Mouse (Mus musculus) midbrain, embryonic 11.5 days (tissue): ENCODE results near the gene Gpbp1. TPM values are rescaled to one million over a fixed set of nuclear protein-coding genes. Genes with fewer than 3 reads are reported as not detected.
A peak's percentile ranks its signal among the peaks of the same experiment; 100 is the strongest.

Experiments used
- ATAC-seq: fragments of 200-750 bp; cut with Nextera tagmentation; 2 replicates; pipeline ENCODE4 v1.8.0; 2017; ENCODE audit warnings: moderate TSS enrichment, moderate library complexity; ENCODE audit not compliant: low FRiP score
- DNase-seq: peaks from one replicate; pipeline ENCODE4 v3.0.0; 2015; ENCODE audit warnings: low spot score; ENCODE audit errors: missing footprints
- H3K27ac ChIP-seq: fragments of 300-500 bp; sonication (generic); 2 replicates; pipeline ENCODE4 v1.5.1; 2014; ENCODE audit warnings: low read depth, low read length
- H3K27me3 ChIP-seq: fragments of 300-500 bp; sonication (generic); 2 replicates; pipeline ENCODE4 v1.6.1; 2014; ENCODE audit warnings: mild to moderate bottlenecking, low read length, moderate library complexity, mixed read lengths; ENCODE audit not compliant: control insufficient read depth, insufficient read depth
- H3K36me3 ChIP-seq: fragments of 300-500 bp; sonication (generic); 2 replicates; pipeline ENCODE4 v1.6.1; 2014; ENCODE audit warnings: mild to moderate bottlenecking, low read length, moderate library complexity, mixed read lengths; ENCODE audit not compliant: control insufficient read depth, insufficient read depth
- H3K4me1 ChIP-seq: fragments of 300-500 bp; sonication (generic); 2 replicates; pipeline ENCODE4 v1.6.1; 2014; ENCODE audit warnings: low read length; ENCODE audit not compliant: control insufficient read depth, insufficient read depth
- H3K4me2 ChIP-seq: fragments of 300-500 bp; sonication (generic); 2 replicates; pipeline ENCODE4 v1.6.1; 2014; ENCODE audit warnings: mild to moderate bottlenecking, moderate library complexity
- H3K4me3 ChIP-seq: fragments of 300-500 bp; sonication (generic); 2 replicates; pipeline ENCODE4 v1.5.1; 2014; ENCODE audit warnings: low read depth, low read length
- H3K9ac ChIP-seq: fragments of 300-500 bp; sonication (generic); 2 replicates; pipeline ENCODE4 v1.6.1; 2014; ENCODE audit warnings: low read length
- H3K9me3 ChIP-seq: fragments of 300-500 bp; sonication (generic); 2 replicates; pipeline ENCODE4 v1.6.1; 2016; ENCODE audit warnings: low read length; ENCODE audit not compliant: control insufficient read depth
- WGBS: fragments of 180-500 bp; shearing (Covaris S2); extraction: QIAGEN DNeasy Blood & Tissue Kit; methylation state at CpG from one replicate; pipeline ENCODE4 v1.1.7; 2014; 5-methylcytosine and 5-hydroxymethylcytosine counted together
- polyA plus RNA-seq: library from polyadenylated mRNA; unstranded; fragments of >200 nt; fragmentation: Nextera tagmentation; extraction: Ambion mirVana; gene quantifications from 2 replicates; pipeline ENCODE4 v1.2.1, GENCODE M21; 2014

Gpbp1 gene
- polyA plus RNA-seq, 1 experiment from 2014 or later = 153 TPM

- Histone ChIP-seq H3K9me3 (no peaks in the 10 kb centered on the region), H3K4me1 (no peaks in the 10 kb centered on the region), H3K36me3 (no peaks in the 10 kb centered on the region), H3K9ac (no peak overlapping the region), H3K4me3 (no peak overlapping the region), H3K27ac (no peak overlapping the region), H3K4me2 (no peak overlapping the region), H3K27me3 (no peaks in the 10 kb centered on the region)
- DNase-seq (no peak), ATAC-seq (no peak)
- WGBS = 68% methylated on average over 2 of the region's 2 CpGs
These were observed 71.8 kb downstream of the Gpbp1 start for GRCm38 (mm10) chr13:111418087-111418486.

DNA sequence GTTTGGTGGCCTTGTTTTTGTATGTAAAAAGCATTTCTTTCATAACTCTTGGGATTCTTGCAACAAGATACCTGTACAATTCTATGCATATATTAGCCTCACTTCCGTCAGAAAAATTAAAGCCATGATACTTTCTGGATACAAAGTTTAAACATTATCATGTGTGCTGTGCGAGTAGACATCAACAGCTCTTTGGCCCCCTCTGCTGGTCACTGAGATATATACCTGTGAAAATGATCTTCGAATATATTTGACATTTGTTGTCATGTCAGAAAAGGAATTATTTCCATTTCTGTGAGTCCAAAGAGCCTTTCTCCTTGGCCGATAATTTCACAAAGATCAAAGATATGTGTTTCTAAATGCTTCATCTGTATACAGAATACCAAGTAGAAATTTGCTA lies 76.8 kb downstream of the Gpbp1 start:
- Histone ChIP-seq H3K27me3 (no peaks in the 10 kb centered on the region), H3K4me2 (no peak overlapping the region), H3K4me1 (no peaks in the 10 kb centered on the region), H3K27ac (no peak overlapping the region), H3K4me3 (no peak overlapping the region), H3K36me3 (no peaks in the 10 kb centered on the region), H3K9me3 (no peaks in the 10 kb centered on the region), H3K9ac (no peak overlapping the region)
- ATAC-seq (no peak), DNase-seq (peak; percentile 93)
- WGBS = 41% methylated on average over 4 of the region's 4 CpGs

GRCm38 (mm10) chr13:111410831-111411230 lies 79.1 kb downstream of the Gpbp1 start:
- Histone ChIP-seq H3K27ac (no peak overlapping the region), H3K9ac (no peak overlapping the region), H3K4me3 (no peak overlapping the region), H3K27me3 (no peaks in the 10 kb centered on the region), H3K36me3 (no peaks in the 10 kb centered on the region), H3K9me3 (no peaks in the 10 kb centered on the region), H3K4me2 (no peak overlapping the region), H3K4me1 (no peaks in the 10 kb centered on the region)
- DNase-seq = peak; percentile 92
- WGBS = 3% methylated on average over 7 of the region's 7 CpGs
- ATAC-seq = no peak; the same call in 1 of the 2 replicates

- ATAC-seq (no peak), DNase-seq (no peak)
- Histone ChIP-seq H3K4me1 (no peaks in the 10 kb centered on the region), H3K4me2 (no peak overlapping the region), H3K9ac (no peak overlapping the region), H3K9me3 (no peaks in the 10 kb centered on the region), H3K36me3 (no peaks in the 10 kb centered on the region), H3K4me3 (no peak overlapping the region), H3K27me3 (no peaks in the 10 kb centered on the region), H3K27ac (no peak overlapping the region)
- WGBS = 74% methylated on average over 9 of the region's 9 CpGs
These were observed 83.0 kb downstream of the Gpbp1 start for GRCm38 (mm10) chr13:111406859-111407389.

- no peak overlapping the region for H3K27ac ChIP-seq
- H3K27me3 ChIP-seq = no peaks in the 10 kb centered on the region
- 83% methylated on average over 3 of the region's 3 CpGs for WGBS
- H3K36me3 ChIP-seq = no peaks in the 10 kb centered on the region
- no peak overlapping the region for H3K4me2 ChIP-seq
- H3K4me3 ChIP-seq = no peak overlapping the region
- no peaks in the 10 kb centered on the region for H3K9me3 ChIP-seq
- no peaks in the 10 kb centered on the region for H3K4me1 ChIP-seq
- no peak overlapping the region for H3K9ac ChIP-seq
- DNase-seq (no peak), ATAC-seq (no peak)
These were observed 84.0 kb downstream of the Gpbp1 start for GRCm38 (mm10) chr13:111405956-111406355.

DNA sequence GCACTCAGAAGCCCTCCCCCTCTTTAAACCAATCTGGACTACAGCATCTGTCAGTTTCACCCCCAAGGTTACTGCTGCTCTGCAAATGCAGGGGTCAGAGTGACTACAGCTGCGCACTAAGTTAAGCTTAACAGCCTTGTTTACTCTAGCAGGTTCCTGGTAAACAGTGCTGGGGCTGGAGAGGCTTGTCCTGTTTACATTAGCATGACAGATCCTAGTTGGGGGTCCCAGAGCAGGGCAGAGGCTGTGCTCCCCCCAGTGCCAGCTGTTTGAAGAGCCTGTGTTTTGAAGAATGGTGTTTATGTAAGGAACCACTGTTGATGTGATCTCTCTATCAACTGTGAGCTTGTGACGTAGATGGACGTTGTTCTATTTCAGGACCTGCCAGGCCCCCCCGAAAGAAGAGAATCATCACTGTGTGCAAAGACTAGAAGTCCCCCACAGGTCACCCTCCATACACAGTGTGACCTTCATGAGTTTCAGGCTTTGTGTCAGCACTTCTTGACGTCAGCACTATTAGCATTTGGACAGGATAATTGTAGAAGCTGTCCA lies 92.2 kb downstream of the Gpbp1 start:
- Histone ChIP-seq H3K27me3 (no peaks in the 10 kb centered on the region), H3K36me3 (no peaks in the 10 kb centered on the region), H3K9ac (no peak overlapping the region), H3K9me3 (no peaks in the 10 kb centered on the region), H3K4me1 (no peaks in the 10 kb centered on the region; the same call in 1 of the 2 replicates), H3K4me3 (no peak overlapping the region), H3K27ac (no peak overlapping the region), H3K4me2 (no peak overlapping the region)
- 33% methylated on average over 5 of the region's 5 CpGs for WGBS
- peak; percentile 84 for DNase-seq
- peak; percentile 88 for ATAC-seq

- no peaks in the 10 kb centered on the region for H3K36me3 ChIP-seq
- H3K4me2 ChIP-seq = no peak overlapping the region
- H3K4me1 ChIP-seq = no peaks in the 10 kb centered on the region; the same call in 1 of the 2 replicates
- ATAC-seq (peak; percentile 56), DNase-seq (no peak)
- H3K27ac ChIP-seq = no peak overlapping the region
- H3K9ac ChIP-seq = no peak overlapping the region
- no peaks in the 10 kb centered on the region for H3K27me3 ChIP-seq
- H3K9me3 ChIP-seq = no peaks in the 10 kb centered on the region
- no peak overlapping the region for H3K4me3 ChIP-seq
- WGBS = 66% methylated on average over 7 of the region's 7 CpGs
These were observed 92.8 kb downstream of the Gpbp1 start for GRCm38 (mm10) chr13:111397061-111397460.

DNA sequence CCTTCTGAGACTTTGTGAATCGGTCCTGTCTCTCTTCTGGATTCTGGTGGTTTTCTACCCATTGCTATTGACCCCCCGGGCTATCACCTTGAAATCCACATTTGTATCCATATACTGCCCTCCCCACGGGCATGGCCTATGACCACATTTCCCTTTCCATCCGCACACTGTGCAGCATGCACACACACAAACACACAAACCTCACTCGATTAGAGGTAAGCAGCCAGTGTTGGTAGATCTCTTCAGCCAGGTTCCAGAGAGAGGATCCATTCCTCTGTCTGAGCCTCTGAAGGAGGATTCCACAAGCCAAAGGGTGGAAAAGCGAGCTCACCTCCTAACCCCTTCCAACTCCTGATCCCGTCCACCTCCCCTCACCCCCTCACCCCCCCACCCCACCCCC lies 94.4 kb downstream of the Gpbp1 start:
- Histone ChIP-seq H3K4me3 (no peak overlapping the region), H3K27ac (no peak overlapping the region), H3K4me2 (no peak overlapping the region), H3K36me3 (no peaks in the 10 kb centered on the region), H3K4me1 (no peaks in the 10 kb centered on the region; the same call in 1 of the 2 replicates), H3K9ac (no peak overlapping the region), H3K27me3 (no peaks in the 10 kb centered on the region), H3K9me3 (no peaks in the 10 kb centered on the region)
- WGBS = 84% methylated on average over 7 of the region's 7 CpGs
- DNase-seq = no peak
- no peak for ATAC-seq

- H3K27ac ChIP-seq = no peak overlapping the region
- H3K4me3 ChIP-seq = no peak overlapping the region
- no peaks in the 10 kb centered on the region; the same call in 1 of the 2 replicates for H3K4me1 ChIP-seq
- H3K9ac ChIP-seq = no peak overlapping the region
- no peaks in the 10 kb centered on the region for H3K36me3 ChIP-seq
- no peak overlapping the region for H3K4me2 ChIP-seq
- WGBS = 92% methylated on average over 4 of the region's 4 CpGs
- no peaks in the 10 kb centered on the region for H3K27me3 ChIP-seq
- DNase-seq (peak; percentile 77), ATAC-seq (no peak)
- no peaks in the 10 kb centered on the region for H3K9me3 ChIP-seq
These were observed 95.0 kb downstream of the Gpbp1 start for GRCm38 (mm10) chr13:111394904-111395303.
